Mouse (Mus musculus): ENCODE measurements around the gene Arhgef12.

The Arhgef12 gene

GRCm38 (mm10) chr9:43011061-43011460 lies 96.0 kb downstream of the Arhgef12 start:
- TF ChIP-seq GATA4 (IDR thresholded peaks at IDR 0.05; ENCODE audit: insufficient replicate concordance, low read length) = no peak

- no peak for TF ChIP-seq GATA4 (IDR thresholded peaks at IDR 0.05; ENCODE audit: insufficient replicate concordance, low read length)
Observed at GRCm38 (mm10) chr9:43003881-43004280, 103.2 kb downstream of the Arhgef12 start.

- no peak for TF ChIP-seq GATA4 (IDR thresholded peaks at IDR 0.05; ENCODE audit: insufficient replicate concordance, low read length)
Observed at GRCm38 (mm10) chr9:43003017-43003416, 104.0 kb downstream of the Arhgef12 start.

GRCm38 (mm10) chr9:43000595-43001250 lies 106.3 kb downstream of the Arhgef12 start:
- TF ChIP-seq GATA4 (IDR thresholded peaks at IDR 0.05; ENCODE audit: insufficient replicate concordance, low read length) = no peak

- TF ChIP-seq GATA4 (IDR thresholded peaks at IDR 0.05; ENCODE audit: insufficient replicate concordance, low read length) = no peak
Observed at GRCm38 (mm10) chr9:43000070-43000469, 107.0 kb downstream of the Arhgef12 start.

- no peak for TF ChIP-seq GATA4 (IDR thresholded peaks at IDR 0.05; ENCODE audit: insufficient replicate concordance, low read length)
Observed at GRCm38 (mm10) chr9:42997526-42997925, 109.5 kb downstream of the Arhgef12 start.

- TF ChIP-seq GATA4 (IDR thresholded peaks at IDR 0.05; ENCODE audit: insufficient replicate concordance, low read length) = no peak
Observed at GRCm38 (mm10) chr9:42995298-42995697, 111.7 kb downstream of the Arhgef12 start.

- TF ChIP-seq GATA4 (IDR thresholded peaks at IDR 0.05; ENCODE audit: insufficient replicate concordance, low read length) = no peak
Observed at GRCm38 (mm10) chr9:42994708-42995107, 112.3 kb downstream of the Arhgef12 start.

- TF ChIP-seq GATA4 (IDR thresholded peaks at IDR 0.05; ENCODE audit: insufficient replicate concordance, low read length) = no peak
Observed at GRCm38 (mm10) chr9:42993659-42994058, 113.4 kb downstream of the Arhgef12 start.

GRCm38 (mm10) chr9:42987988-42988387 lies 119.1 kb downstream of the Arhgef12 start:
- no peak for TF ChIP-seq GATA4 (IDR thresholded peaks at IDR 0.05; ENCODE audit: insufficient replicate concordance, low read length)

- TF ChIP-seq GATA4 (IDR thresholded peaks at IDR 0.05; ENCODE audit: insufficient replicate concordance, low read length) = no peak
Observed at GRCm38 (mm10) chr9:42968894-42969521, 138.0 kb downstream of the Arhgef12 start.

- TF ChIP-seq GATA4 (IDR thresholded peaks at IDR 0.05; ENCODE audit: insufficient replicate concordance, low read length) = no peak
Observed at GRCm38 (mm10) chr9:42967731-42968130, 139.3 kb downstream of the Arhgef12 start.

- TF ChIP-seq GATA4 (IDR thresholded peaks at IDR 0.05; ENCODE audit: insufficient replicate concordance, low read length) = no peak
Observed at GRCm38 (mm10) chr9:42964366-42964765, 142.7 kb downstream of the Arhgef12 start.

- TF ChIP-seq GATA4 (IDR thresholded peaks at IDR 0.05; ENCODE audit: insufficient replicate concordance, low read length) = no peak
Observed at GRCm38 (mm10) chr9:42962506-42962905, 144.5 kb downstream of the Arhgef12 start.

- TF ChIP-seq GATA4 (IDR thresholded peaks at IDR 0.05; ENCODE audit: insufficient replicate concordance, low read length) = no peak
Observed at GRCm38 (mm10) chr9:42958401-42958800, 148.6 kb downstream of the Arhgef12 start.

GRCm38 (mm10) chr9:42948381-42948780 lies 158.7 kb downstream of the Arhgef12 start:
- no peak for TF ChIP-seq GATA4 (IDR thresholded peaks at IDR 0.05; ENCODE audit: insufficient replicate concordance, low read length)

GRCm38 (mm10) chr9:42945174-42945573 lies 161.9 kb downstream of the Arhgef12 start:
- no peak for TF ChIP-seq GATA4 (IDR thresholded peaks at IDR 0.05; ENCODE audit: insufficient replicate concordance, low read length)

All from liver, adult (tissue).